Mouse (Mus musculus): ENCODE results near the gene Serpina10. TPM values are rescaled to one million over a fixed set of nuclear protein-coding genes. Genes with fewer than 3 reads are reported as not detected.

Serpina10 gene
- polyA plus RNA-seq (2012; ENCODE audit: low replicate concordance): not detected in 2 replicates

GRCm38 (mm10) chr12:103631203-103631612, at the start of gene Serpina10:
Serpina10 (minus strand) TSS chr12:103631444.

GRCm38 (mm10) chr12:103676039-103676438, 44.8 kb upstream of the Serpina10 start, which contains the start of gene Serpina16:
Serpina16 (minus strand) TSS chr12:103676139.

GRCm38 (mm10) chr12:103656848-103657626, 25.8 kb upstream of the Serpina10 start, which contains the start of gene Serpina6:
Serpina6 (minus strand) TSS chr12:103657212.

Other genes with a start within 250 kb of the Serpina10 start
- gene Otub2, start 242.8 kb downstream of the Serpina10 start, polyA plus RNA-seq (2012; ENCODE audit: low replicate concordance): 6.9 and 11.8 TPM in 2 replicates
- gene 9330161L09Rik, start 223.6 kb downstream of the Serpina10 start, polyA plus RNA-seq (2012; ENCODE audit: low replicate concordance): not detected in 2 replicates
- gene Ddx24, start 205.6 kb downstream of the Serpina10 start, polyA plus RNA-seq (2012; ENCODE audit: low replicate concordance): 17.6 and 42.7 TPM in 2 replicates
- 9.1 and 11.5 TPM in 2 replicates for gene Ifi27, start 197.2 kb downstream of the Serpina10 start, polyA plus RNA-seq (2012; ENCODE audit: low replicate concordance)
- 13.3 and 39.8 TPM in 2 replicates for gene Ifi27l2a, start 187.8 kb downstream of the Serpina10 start, polyA plus RNA-seq (2012; ENCODE audit: low replicate concordance)
- not detected in 2 replicates for gene Ifi27l2b, start 174.2 kb downstream of the Serpina10 start, polyA plus RNA-seq (2012; ENCODE audit: low replicate concordance)
- not detected in 2 replicates for gene Ppp4r4, start 99.2 kb downstream of the Serpina10 start, polyA plus RNA-seq (2012; ENCODE audit: low replicate concordance)
- not detected in 2 replicates for gene Serpina6, start 25.8 kb upstream of the Serpina10 start, polyA plus RNA-seq (2012; ENCODE audit: low replicate concordance)
- gene Serpina16, start 44.7 kb upstream of the Serpina10 start, polyA plus RNA-seq (2012; ENCODE audit: low replicate concordance): not detected in 2 replicates
- gene Serpina1f, start 64.1 kb upstream of the Serpina10 start, polyA plus RNA-seq (2012; ENCODE audit: low replicate concordance): not detected in 2 replicates
- not detected in 2 replicates for gene Serpina1d, start 142.1 kb upstream of the Serpina10 start, polyA plus RNA-seq (2012; ENCODE audit: low replicate concordance)
- gene Serpina1b, start 198.9 kb upstream of the Serpina10 start, polyA plus RNA-seq (2012; ENCODE audit: low replicate concordance): 0.13 TPM in 1 of 2 replicates, not detected in the other
- gene Serpina1a, start 232.1 kb upstream of the Serpina10 start, polyA plus RNA-seq (2012; ENCODE audit: low replicate concordance): 1.1 TPM in 1 of 2 replicates, not detected in the other

Data from leukemia stem cell, adult 10-12 weeks (primary cell).